Comparison of ENCODE assay signal across 19 mouse cellular contexts in genomic region chr9:102541666-102542065, GRCm38 (mm10). TPM values are rescaled to one million over a fixed set of nuclear protein-coding genes. Genes with fewer than 3 reads are reported as not detected.
DNase-seq lines count a peak whose midpoint lies in the region; ATAC-seq lines count a peak whose summit lies in the region.
"Had no signal": no experiment of that assay in that cellular context is flagged by ENCODE, and none has a peak within 500 bp of the region (broad histone marks: within the 10 kb centered on the region; RNA-seq: fewer than 3 reads in every experiment).

No protein-coding gene starts in this region.

- H3K4me1 ChIP-seq in liver, embryonic 11.5 days (replicated peaks; ENCODE audit: control insufficient read depth, insufficient read depth, low read length) = no peaks in the 10 kb centered on the region
- peaks cover 21% of the 10 kb centered on the region for H3K4me1 ChIP-seq in embryonic facial prominence, embryonic 10.5 days

- no peaks in the 10 kb centered on the region for H3K9me3 ChIP-seq in liver, embryonic 11.5 days (ENCODE audit: control insufficient read depth, low read length)
- H3K9me3 ChIP-seq in embryonic facial prominence, embryonic 10.5 days = no peaks in the 10 kb centered on the region
- H3K9me3 ChIP-seq: forebrain, embryonic 13.5 days; heart, embryonic 13.5 days had no signal

- WGBS in liver, embryonic 11.5 days = 42% methylated on average over 10 of the region's 10 CpGs
- 87% methylated on average over 10 of the region's 10 CpGs for WGBS in embryonic facial prominence, embryonic 10.5 days

- no peak overlapping the region for H3K4me2 ChIP-seq in liver, embryonic 11.5 days
- H3K4me2 ChIP-seq: forebrain, embryonic 13.5 days; heart, embryonic 13.5 days; lung, embryonic 14.5 days had no signal

- H3K27me3 ChIP-seq in liver, embryonic 11.5 days (replicated peaks; ENCODE audit: control insufficient read depth, insufficient read depth, low read length) = peaks cover 22% of the 10 kb centered on the region
- peaks cover 56% of the 10 kb centered on the region for H3K27me3 ChIP-seq in embryonic facial prominence, embryonic 10.5 days (replicated peaks; ENCODE audit: low read depth, poor library complexity, severe bottlenecking)

- DNase-seq in 416B (ENCODE audit: low read depth) = peak; percentile 89
- peak; percentile 41 for DNase-seq in naive thymus-derived CD4-positive, alpha-beta T cell, adult 2 months (ENCODE audit: low read depth)
- DNase-seq in gastrocnemius, postnatal 10 days = no peak
- no peak for DNase-seq in liver, embryonic 11.5 days (ENCODE audit: low spot score)
- no peak for DNase-seq in embryonic facial prominence, embryonic 10.5 days (ENCODE audit: low spot score)
- no peak for DNase-seq in kidney, postnatal 14 days
- DNase-seq: cerebellum, adult 9-11 months; heart, postnatal 36 days; kidney, adult 8-10 months; kidney, postnatal 36 days; lung, embryonic 14.5 days; right cerebral cortex, postnatal 25 days had no signal

- H3K36me3 ChIP-seq in liver, embryonic 11.5 days (ENCODE audit: control insufficient read depth, insufficient read depth, low read length) = no peaks in the 10 kb centered on the region
- H3K36me3 ChIP-seq in embryonic facial prominence, embryonic 10.5 days (replicated peaks) = no peaks in the 10 kb centered on the region
- H3K36me3 ChIP-seq: heart, embryonic 13.5 days had no signal

- no peak overlapping the region for H3K4me3 ChIP-seq in liver, embryonic 11.5 days (ENCODE audit: low read depth, low read length)
- H3K4me3 ChIP-seq in embryonic facial prominence, embryonic 10.5 days = no peak overlapping the region
- H3K4me3 ChIP-seq: forebrain, embryonic 13.5 days; heart, embryonic 13.5 days had no signal

- no peak overlapping the region for H3K9ac ChIP-seq in liver, embryonic 11.5 days (ENCODE audit: low read depth, low read length)
- H3K9ac ChIP-seq: forebrain, embryonic 13.5 days; heart, embryonic 13.5 days; lung, embryonic 14.5 days had no signal

- ATAC-seq in CD4-positive, CD25-positive, alpha-beta regulatory T cell, adult 4 months = peak; percentile 43
- peak; percentile 67 for ATAC-seq in granulocyte monocyte progenitor cell, adult 5-6 weeks (replicated peaks; ENCODE audit: poor library complexity, severe bottlenecking)
- no peak for ATAC-seq in liver, embryonic 11.5 days (replicated peaks; ENCODE audit: low FRiP score)
- ATAC-seq: forebrain, embryonic 13.5 days; hindbrain, postnatal 0 days had no signal

- H3K27ac ChIP-seq in liver, embryonic 11.5 days (ENCODE audit: low read depth, low read length) = no peak overlapping the region
- no peak overlapping the region for H3K27ac ChIP-seq in embryonic facial prominence, embryonic 10.5 days (replicated peaks)
- H3K27ac ChIP-seq: forebrain, embryonic 13.5 days; heart, embryonic 13.5 days; hindbrain, postnatal 0 days had no signal

RNA-seq across cellular contexts. Expression of gene Ky, which starts 36.1 kb away (rescaled TPM):
- under 1 TPM; 0.31 to 0.46 TPM for polyA plus RNA-seq in CD4-positive, CD25-positive, alpha-beta regulatory T cell, adult 4 months (2017; shearing (Covaris generic))
- not detected in 2 replicates for total RNA-seq in granulocyte monocyte progenitor cell, adult 5-6 weeks (2014; fragmentation: Nextera tagmentation)
- total RNA-seq in granulocyte monocyte progenitor cell, adult 5-6 weeks (2017) = not detected in 2 replicates
- 100 to 1,000 TPM; 133 to 138 TPM for total RNA-seq in gastrocnemius, postnatal 10 days (2021)
- not detected in 2 replicates for polyA plus RNA-seq in liver, embryonic 11.5 days (2014; fragmentation: Nextera tagmentation; extraction: Ambion mirVana)
- 0.04 and 0.10 TPM in 2 replicates for polyA plus RNA-seq in embryonic facial prominence, embryonic 10.5 days (2016; fragmentation: Nextera tagmentation; extraction: Ambion mirVana)
- total RNA-seq: megakaryocyte-erythroid progenitor cell, adult 5-6 weeks had no signal
- polyA plus RNA-seq: liver, adult 2 months had no signal

Comparison
In these comparisons a context has a peak if more than half of its experiments do, and no peak if none do; other contexts are left out.
1. DNase-seq: peak in 416B (single experiment) and naive thymus-derived CD4-positive, alpha-beta T cell, adult 2 months (single experiment); none in gastrocnemius, postnatal 10 days (single experiment), liver, embryonic 11.5 days (single experiment), embryonic facial prominence, embryonic 10.5 days (single experiment) and kidney, postnatal 14 days (single experiment).